Mouse (Mus musculus): ENCODE data around the gene Nfe2l1.
A peak's percentile ranks its signal among the peaks of the same experiment; 100 is the strongest.
"Not testable (repeated sequence)": the region's sequence is repeated elsewhere in the genome, so short reads cannot be mapped to it uniquely, and the experiment has no call there.

Nfe2l1 gene

GRCm38 (mm10) chr11:96778061-96778627 is 51.6 kb downstream of the Nfe2l1 start:
- DNase-seq (ENCODE audit: low spot score), result not testable (repeated sequence)

- DNase-seq (ENCODE audit: low spot score), result peak; percentile 99
Measured at GRCm38 (mm10) chr11:96776968-96777962, 52.5 kb downstream of the Nfe2l1 start, which contains the start of gene Snx11. TSS of gene Snx11 (minus strand) at chr11:96777559.

DNA sequence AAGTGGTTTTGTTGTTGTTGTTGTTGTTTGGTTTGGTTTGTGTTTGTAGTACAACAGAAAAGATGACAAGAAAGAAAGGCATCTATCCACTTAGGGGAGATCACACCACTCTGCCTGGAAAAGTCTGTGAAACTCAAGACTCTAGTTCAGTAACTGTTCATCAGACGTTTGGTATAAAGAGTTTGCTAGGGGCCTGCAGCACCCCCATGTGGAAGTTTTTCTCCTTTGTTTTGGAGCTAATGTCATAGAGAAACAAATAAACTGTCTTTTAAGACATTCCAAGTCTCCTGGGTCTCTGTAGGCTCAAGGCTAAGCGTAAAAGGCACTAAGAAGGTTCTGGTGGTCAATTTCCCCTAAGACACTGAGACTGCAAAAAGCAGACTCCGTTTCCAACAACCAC is 53.7 kb downstream of the Nfe2l1 start:
- no peak for DNase-seq (ENCODE audit: low spot score)

DNA sequence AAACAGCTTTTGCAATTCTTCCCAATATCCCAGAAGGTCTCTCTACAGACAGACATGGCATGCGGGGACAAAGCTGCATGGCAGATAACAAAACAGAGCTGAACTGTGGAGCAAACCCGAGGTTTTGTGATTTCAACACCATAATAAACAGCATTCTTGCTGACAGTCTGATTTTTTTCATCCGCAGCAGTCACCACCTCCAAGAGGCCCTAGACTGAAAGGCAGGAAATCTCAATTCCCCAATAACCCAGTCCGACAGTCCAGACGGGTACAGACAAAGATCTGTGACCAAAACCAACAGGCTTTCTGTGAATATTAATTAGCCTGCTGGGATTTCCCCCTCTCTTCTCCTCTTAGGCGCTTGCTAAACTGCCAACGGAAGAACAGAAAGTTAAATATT is 54.1 kb downstream of the Nfe2l1 start:
- no peak for DNase-seq (ENCODE audit: low spot score)

- no peak for DNase-seq (ENCODE audit: low spot score)
Measured at GRCm38 (mm10) chr11:96775063-96775462, 54.7 kb downstream of the Nfe2l1 start.

- no peak for DNase-seq (ENCODE audit: low spot score)
Measured at GRCm38 (mm10) chr11:96774536-96774935, 55.2 kb downstream of the Nfe2l1 start.

- no peak for DNase-seq (ENCODE audit: low spot score)
Measured at GRCm38 (mm10) chr11:96772413-96772812, 57.4 kb downstream of the Nfe2l1 start.

DNA sequence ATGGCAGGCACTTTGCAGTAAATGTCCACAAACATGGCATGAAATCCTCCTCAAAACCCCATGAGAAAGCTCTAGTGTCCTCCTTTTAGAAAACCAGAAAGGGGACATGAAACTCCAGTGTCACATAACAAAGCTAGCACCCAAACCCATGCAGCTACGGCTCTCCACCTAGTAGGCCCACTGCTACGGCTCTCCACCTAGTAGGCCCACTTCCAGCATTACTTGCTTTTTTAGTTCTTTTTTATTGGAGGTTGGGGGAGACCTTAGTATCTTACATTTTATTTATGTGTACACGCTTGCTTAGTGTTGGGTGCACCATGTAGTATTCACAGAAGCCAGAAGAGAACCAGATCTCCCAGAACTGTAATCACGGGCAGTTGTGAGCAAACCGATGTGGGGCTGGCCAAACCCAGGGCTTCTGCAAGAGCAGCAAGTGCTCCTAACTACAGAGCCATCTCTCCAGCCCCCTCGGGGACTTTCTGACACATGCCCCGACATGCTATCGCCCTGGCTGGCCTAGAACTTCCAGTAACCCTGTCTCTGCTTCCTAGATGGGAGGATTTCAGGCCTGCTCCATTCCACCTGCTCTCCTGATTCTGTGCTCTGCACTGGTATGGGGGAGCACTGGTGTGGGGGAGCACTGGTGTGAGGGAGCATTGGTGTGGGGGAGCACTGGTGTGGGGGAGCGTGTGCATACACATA is 58.3 kb downstream of the Nfe2l1 start:
- no peak for DNase-seq (ENCODE audit: low spot score)

- no peak for DNase-seq (ENCODE audit: low spot score)
Measured at GRCm38 (mm10) chr11:96768240-96768639, 61.5 kb downstream of the Nfe2l1 start.

All from embryo, embryonic 10.5 days (tissue).